Mouse (Mus musculus): ENCODE measurements around the gene Cox8b. TPM values are rescaled to one million over a fixed set of nuclear protein-coding genes. Genes with fewer than 3 reads are reported as not detected.

Cox8b gene
- not detected in 2 replicates for polyA plus RNA-seq (2016; fragmentation: Nextera tagmentation; extraction: Ambion mirVana)

DNA sequence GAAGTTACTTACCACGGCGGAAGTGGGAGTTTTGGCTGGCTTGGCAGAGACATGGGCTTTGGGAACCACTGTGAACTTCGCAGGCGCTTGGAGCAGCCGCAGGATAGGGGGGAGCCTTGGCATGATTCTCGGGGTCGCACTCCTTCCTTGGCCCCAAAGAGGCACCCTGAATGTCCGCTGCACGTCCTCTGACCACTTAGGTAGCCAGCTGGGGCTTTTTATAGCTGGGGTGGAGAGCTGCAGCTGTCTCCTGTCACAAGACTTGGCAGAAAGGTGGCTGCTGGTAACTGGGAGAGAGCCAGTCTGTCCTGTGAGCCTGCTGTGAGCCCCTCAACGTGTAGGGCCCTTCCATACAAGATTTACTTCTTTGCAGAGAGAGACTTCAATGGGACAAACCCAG, at the start of gene Cox8b:
Gene Cox8b (minus strand): TSS at position 227 of the 400 bp plus-strand sequence.
- no peak within 1 kb of the TSS for H3K4me3 ChIP-seq
- no peaks in the 10 kb centered on the region for H3K27me3 ChIP-seq (replicated peaks; ENCODE audit: low read depth, poor library complexity, severe bottlenecking)
- no peaks in the 10 kb centered on the region for H3K9me3 ChIP-seq
- no peak for DNase-seq (ENCODE audit: low spot score)
- peaks cover 43% of the 10 kb centered on the region for H3K36me3 ChIP-seq (replicated peaks)
- H3K27ac ChIP-seq (replicated peaks) = no peak within 1 kb of the TSS
- 82% methylated on average over 10 of the region's 10 CpGs for WGBS
- H3K4me1 ChIP-seq = peaks cover 18% of the 10 kb centered on the region

DNA sequence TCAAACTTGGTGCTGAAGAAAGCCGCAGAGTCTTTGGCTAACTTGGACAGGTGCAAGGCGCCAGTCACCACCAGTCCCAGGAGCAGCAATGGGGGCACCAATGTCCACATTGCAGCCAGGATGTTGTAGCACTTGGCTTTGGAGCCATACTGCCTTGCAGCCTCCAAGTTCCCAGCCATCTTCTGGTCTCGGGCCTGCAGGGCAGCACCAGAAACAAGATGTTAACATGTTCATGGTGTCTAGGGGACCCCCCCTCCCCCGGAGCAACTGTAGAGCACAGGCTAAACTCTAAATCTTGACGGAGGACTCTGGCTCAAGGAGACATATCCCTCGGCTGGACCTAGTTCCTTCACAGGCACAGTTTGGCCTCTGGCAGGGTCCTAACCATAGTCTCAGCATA, 49.0 kb upstream of the Cox8b start:
- no peak overlapping the region for H3K4me3 ChIP-seq
- WGBS = 90% methylated on average over 6 of the region's 6 CpGs
- H3K9me3 ChIP-seq = no peaks in the 10 kb centered on the region
- no peak overlapping the region for H3K27ac ChIP-seq (replicated peaks)
- peaks cover 75% of the 10 kb centered on the region for H3K36me3 ChIP-seq (replicated peaks)
- DNase-seq (ENCODE audit: low spot score) = no peak
- no peaks in the 10 kb centered on the region for H3K27me3 ChIP-seq (replicated peaks; ENCODE audit: low read depth, poor library complexity, severe bottlenecking)
- peaks cover 44% of the 10 kb centered on the region for H3K4me1 ChIP-seq

DNA sequence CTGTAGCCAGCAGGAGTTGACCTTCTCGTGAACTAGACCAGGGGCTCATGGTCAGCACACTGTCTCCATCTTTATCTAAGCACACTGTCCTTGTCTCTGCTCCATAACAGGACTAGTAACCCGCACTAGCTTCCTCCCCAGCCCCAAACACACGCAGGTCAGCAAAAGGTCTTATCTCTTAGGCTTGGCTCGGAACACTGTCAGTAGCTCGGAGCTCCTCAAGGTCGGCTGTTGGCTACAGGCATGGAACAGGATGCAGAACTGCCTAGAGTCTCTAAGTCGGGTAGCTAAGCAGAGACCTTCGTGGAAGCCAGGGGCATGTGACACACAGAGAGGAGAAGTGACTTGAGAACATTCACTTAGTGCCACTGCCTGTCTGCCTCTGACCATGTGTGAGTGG, 47.9 kb upstream of the Cox8b start:
- Histone ChIP-seq H3K27me3 (replicated peaks; ENCODE audit: low read depth, poor library complexity, severe bottlenecking) (no peaks in the 10 kb centered on the region), H3K27ac (replicated peaks) (no peak overlapping the region), H3K4me1 (peaks cover 34% of the 10 kb centered on the region), H3K36me3 (replicated peaks) (peaks cover 73% of the 10 kb centered on the region), H3K4me3 (no peak overlapping the region), H3K9me3 (no peaks in the 10 kb centered on the region)
- WGBS = 91% methylated on average over 8 of the region's 8 CpGs
- DNase-seq (ENCODE audit: low spot score) = no peak

DNA sequence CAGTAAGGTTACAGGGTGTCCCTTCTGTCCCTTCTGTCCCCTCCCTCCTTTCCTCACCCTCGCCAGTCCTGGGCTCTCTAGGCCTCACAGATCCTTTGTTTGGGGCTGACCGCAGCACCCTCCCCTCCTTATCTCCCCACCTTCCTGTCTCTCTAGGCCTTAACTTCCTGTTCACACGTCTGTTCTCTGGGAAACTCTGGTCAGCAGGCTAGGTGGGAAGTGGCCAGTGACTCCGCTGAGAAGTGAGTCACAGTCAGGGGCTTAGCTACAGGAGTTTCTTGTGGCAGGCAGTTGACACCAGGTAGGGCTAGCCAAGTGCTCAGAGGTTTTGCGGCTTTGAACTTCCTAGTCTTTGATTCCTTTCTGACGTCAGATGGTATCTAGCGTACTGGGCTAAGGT, 46.7 kb upstream of the Cox8b start:
- DNase-seq (ENCODE audit: low spot score) = no peak
- no peak overlapping the region for H3K4me3 ChIP-seq
- peaks cover 34% of the 10 kb centered on the region for H3K4me1 ChIP-seq
- H3K9me3 ChIP-seq = no peaks in the 10 kb centered on the region
- peaks cover 62% of the 10 kb centered on the region for H3K36me3 ChIP-seq (replicated peaks)
- H3K27me3 ChIP-seq (replicated peaks; ENCODE audit: low read depth, poor library complexity, severe bottlenecking) = no peaks in the 10 kb centered on the region
- 68% methylated on average over 7 of the region's 7 CpGs for WGBS
- H3K27ac ChIP-seq (replicated peaks) = no peak overlapping the region

DNA sequence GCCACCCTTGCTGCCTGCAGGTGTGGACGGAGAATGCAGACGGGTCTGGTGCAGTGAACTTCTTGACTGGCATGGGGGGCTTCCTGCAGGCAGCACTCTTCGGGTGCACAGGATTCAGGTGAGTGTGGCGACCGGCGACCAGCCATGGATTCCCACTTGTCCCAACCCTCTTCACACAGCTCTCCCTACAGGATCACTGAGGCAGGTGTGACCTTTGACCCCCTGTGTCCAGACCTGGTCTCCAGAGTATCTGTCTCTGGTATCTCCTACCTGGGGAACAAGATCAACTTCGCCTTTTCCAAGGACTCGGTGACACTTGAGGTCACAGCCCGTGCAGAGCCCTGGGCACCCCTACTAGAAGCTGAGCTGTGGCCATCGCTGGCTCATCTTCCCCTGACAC, 46.1 kb upstream of the Cox8b start:
- DNase-seq (ENCODE audit: low spot score) = no peak
- Histone ChIP-seq H3K27me3 (replicated peaks; ENCODE audit: low read depth, poor library complexity, severe bottlenecking) (no peaks in the 10 kb centered on the region), H3K9me3 (no peaks in the 10 kb centered on the region), H3K36me3 (replicated peaks) (peaks cover 62% of the 10 kb centered on the region), H3K4me3 (no peak overlapping the region), H3K27ac (replicated peaks) (no peak overlapping the region), H3K4me1 (peaks cover 31% of the 10 kb centered on the region)
- WGBS = 92% methylated on average over 10 of the region's 10 CpGs

DNA sequence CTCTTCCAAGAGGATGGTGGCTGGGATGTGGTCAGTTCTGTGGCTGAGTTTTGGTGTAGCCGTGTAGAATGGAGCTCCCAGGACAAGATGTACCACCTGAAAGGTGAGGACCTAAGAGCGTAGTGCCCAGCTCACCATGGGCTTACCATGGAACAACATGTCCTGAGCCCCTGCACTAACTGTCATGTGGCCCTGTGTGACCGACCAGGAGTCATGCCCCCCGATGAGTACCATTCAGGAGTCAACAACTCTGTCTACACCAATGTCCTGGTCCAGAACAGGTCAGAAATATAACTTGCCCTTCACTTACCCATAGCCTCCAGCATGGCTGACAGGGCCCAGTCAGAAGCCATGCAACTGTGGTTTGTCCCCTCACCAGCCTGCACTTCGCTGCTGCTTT, 45.0 kb upstream of the Cox8b start:
- Histone ChIP-seq H3K36me3 (replicated peaks) (peaks cover 57% of the 10 kb centered on the region), H3K4me1 (peaks cover 30% of the 10 kb centered on the region), H3K27me3 (replicated peaks; ENCODE audit: low read depth, poor library complexity, severe bottlenecking) (no peaks in the 10 kb centered on the region), H3K4me3 (no peak overlapping the region), H3K9me3 (no peaks in the 10 kb centered on the region), H3K27ac (replicated peaks) (no peak overlapping the region)
- DNase-seq (ENCODE audit: low spot score) = no peak
- WGBS = 89% methylated on average over 5 of the region's 5 CpGs

DNA sequence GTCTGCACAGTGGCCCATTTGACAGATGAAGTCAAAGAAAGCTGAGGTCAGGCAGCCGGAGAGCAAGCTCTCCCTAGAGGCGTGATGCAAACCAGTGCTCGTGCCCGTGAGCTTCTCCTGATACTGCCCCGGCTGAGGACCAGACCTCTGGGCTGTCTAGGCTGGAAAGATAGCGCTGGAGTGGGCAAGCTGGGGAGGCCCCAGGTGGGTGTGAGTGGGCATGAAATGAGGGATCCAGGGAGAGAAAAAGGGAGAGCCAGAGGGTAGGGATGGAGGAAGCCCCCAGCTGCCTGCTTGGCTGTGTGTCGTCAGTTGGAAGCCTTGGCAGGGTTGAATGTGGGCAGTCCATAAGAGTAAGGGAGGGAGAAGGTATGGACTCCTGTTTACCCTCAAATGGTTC, 44.0 kb upstream of the Cox8b start:
- Histone ChIP-seq H3K4me1 (peaks cover 36% of the 10 kb centered on the region), H3K9me3 (no peaks in the 10 kb centered on the region), H3K4me3 (no peak overlapping the region), H3K27ac (replicated peaks) (no peak overlapping the region), H3K27me3 (replicated peaks; ENCODE audit: low read depth, poor library complexity, severe bottlenecking) (no peaks in the 10 kb centered on the region), H3K36me3 (replicated peaks) (peaks cover 47% of the 10 kb centered on the region)
- WGBS = 91% methylated on average over 7 of the region's 7 CpGs
- DNase-seq (ENCODE audit: low spot score) = no peak

DNA sequence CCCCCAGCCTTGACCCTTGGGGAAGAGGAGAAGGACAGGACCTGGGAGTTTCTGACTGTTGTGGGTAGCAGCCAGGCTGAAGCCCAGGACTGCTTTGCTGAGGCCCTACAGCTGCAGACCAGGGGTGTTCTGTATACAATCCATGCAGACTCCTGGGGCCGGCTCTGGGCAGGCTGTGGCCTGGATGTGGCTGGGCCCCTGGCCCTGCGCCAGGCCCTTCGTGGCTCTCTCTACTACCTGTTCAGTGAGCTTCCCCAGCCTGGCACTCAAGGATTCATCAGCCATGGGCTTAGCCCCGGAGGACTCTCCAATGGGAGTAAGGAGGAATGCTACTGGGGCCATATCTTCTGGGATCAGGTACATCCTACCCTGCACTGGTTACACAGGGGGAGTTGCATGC, 43.1 kb upstream of the Cox8b start:
- H3K9me3 ChIP-seq = no peaks in the 10 kb centered on the region
- H3K4me3 ChIP-seq = 0 out of 2 replicates have a peak overlapping the region, but pooled peaks have one; percentile 12
- 95% methylated on average over 4 of the region's 4 CpGs for WGBS
- H3K4me1 ChIP-seq = peaks cover 42% of the 10 kb centered on the region
- peaks cover 38% of the 10 kb centered on the region for H3K36me3 ChIP-seq (replicated peaks)
- DNase-seq (ENCODE audit: low spot score) = no peak
- peak overlapping the region; percentile 87; the same call in 1 of the 2 replicates for H3K27ac ChIP-seq (replicated peaks)
- no peaks in the 10 kb centered on the region for H3K27me3 ChIP-seq (replicated peaks; ENCODE audit: low read depth, poor library complexity, severe bottlenecking)

DNA sequence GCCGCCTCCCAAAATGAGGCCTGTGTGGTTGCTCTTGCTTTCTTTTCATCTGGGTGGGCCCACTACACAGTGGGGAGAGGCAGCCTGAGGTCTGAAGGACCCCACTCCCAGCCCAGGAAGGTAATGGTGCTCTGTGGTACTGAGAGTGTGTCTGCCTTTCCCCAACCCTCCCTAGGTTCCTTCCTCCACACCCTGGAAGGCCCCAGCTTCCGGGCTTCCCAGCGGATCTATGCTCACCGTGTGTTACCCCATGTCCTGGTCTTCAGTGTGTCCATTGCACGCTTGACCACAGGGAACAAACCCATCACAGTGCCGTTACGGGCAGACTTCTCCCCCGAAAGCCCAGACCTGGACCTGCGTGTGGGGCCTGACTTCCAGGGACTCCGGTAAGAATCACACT, 42.6 kb upstream of the Cox8b start:
- H3K27ac ChIP-seq (replicated peaks) = peak overlapping the region; percentile 87; the same call in 1 of the 2 replicates
- DNase-seq (ENCODE audit: low spot score) = no peak
- no peaks in the 10 kb centered on the region for H3K27me3 ChIP-seq (replicated peaks; ENCODE audit: low read depth, poor library complexity, severe bottlenecking)
- H3K4me1 ChIP-seq = peaks cover 42% of the 10 kb centered on the region
- peaks cover 33% of the 10 kb centered on the region for H3K36me3 ChIP-seq (replicated peaks)
- H3K9me3 ChIP-seq = no peaks in the 10 kb centered on the region
- no peak overlapping the region; the same call in 1 of the 2 replicates for H3K4me3 ChIP-seq
- 92% methylated on average over 10 of the region's 10 CpGs for WGBS

DNA sequence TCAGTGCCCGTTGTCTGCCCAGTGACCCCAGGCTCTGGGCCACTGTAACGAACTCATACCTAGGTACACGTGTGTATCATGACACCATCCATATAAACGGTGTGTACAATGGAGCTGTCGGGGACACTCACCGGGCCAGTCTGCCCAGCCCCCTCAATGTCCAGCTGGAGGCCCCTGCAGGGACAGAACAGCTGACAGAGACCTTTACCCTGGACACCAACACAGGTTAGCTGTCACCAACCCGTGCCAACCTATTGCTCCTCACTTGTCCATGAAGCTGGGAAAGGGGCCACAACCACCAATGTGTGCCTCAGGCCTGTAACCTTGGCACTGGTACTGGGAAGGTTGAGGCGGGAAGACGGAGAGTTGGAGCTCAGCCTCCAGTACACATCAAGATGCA, 42.1 kb upstream of the Cox8b start:
- Histone ChIP-seq H3K4me3 (peak overlapping the region; percentile 64), H3K9me3 (no peaks in the 10 kb centered on the region), H3K4me1 (peaks cover 42% of the 10 kb centered on the region), H3K27ac (replicated peaks) (peak overlapping the region; percentile 87), H3K36me3 (replicated peaks) (peaks cover 28% of the 10 kb centered on the region), H3K27me3 (replicated peaks; ENCODE audit: low read depth, poor library complexity, severe bottlenecking) (no peaks in the 10 kb centered on the region)
- DNase-seq (ENCODE audit: low spot score) = no peak
- WGBS = 66% methylated on average over 9 of the region's 9 CpGs

DNA sequence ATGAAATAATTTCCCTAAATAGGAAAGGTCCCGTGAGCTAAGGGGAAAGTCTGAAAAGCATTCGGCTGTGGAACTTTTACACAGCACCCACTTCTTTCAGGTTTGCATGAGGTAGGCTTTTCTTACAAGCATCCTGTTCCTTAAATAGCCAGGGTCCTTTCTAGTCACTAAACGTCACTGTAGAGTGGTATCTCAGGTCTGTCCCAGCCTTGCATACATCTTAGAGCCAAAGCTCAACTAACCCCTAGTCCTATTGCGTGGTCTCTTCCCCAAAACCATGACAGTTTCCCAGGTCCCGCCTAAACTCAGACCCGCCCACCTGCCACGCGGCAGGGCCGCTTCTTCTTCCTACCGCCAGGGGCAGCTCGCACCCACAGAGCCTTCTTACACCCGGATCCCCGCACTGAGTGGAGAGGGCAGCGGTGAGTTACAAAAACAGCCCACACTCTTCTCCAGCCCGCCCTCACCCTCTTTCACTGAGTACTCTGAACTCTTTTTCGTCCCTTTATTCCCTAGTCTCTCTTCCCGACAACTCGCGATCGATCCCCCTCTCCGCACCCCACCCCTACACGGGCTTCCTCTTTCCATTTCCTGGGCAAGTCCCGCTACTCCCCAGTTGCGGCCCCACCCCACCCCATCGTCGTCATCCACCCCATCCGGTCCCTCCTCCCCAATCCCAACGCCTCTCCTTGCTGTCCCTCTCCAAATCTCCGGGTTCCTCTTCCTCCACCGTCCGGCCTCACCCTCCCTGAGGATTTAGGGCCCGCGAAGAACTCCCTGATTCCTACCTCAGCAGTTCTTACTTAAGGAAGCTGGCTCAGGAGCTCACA, 41.2 kb upstream of the Cox8b start, which contains the start of gene Pgghg:
Gene Pgghg (plus strand): TSS at position 170 of the 830 bp plus-strand sequence.
- Histone ChIP-seq H3K4me3 (peak within 1 kb of the TSS; percentile 64), H3K36me3 (replicated peaks) (peaks cover 19% of the 10 kb centered on the region), H3K27ac (replicated peaks) (peak within 1 kb of the TSS; percentile 87), H3K27me3 (replicated peaks; ENCODE audit: low read depth, poor library complexity, severe bottlenecking) (no peaks in the 10 kb centered on the region), H3K9me3 (no peaks in the 10 kb centered on the region), H3K4me1 (peaks cover 42% of the 10 kb centered on the region)
- 4% methylated on average over 33 of the region's 33 CpGs for WGBS
- peak; percentile 91 for DNase-seq (ENCODE audit: low spot score)

DNA sequence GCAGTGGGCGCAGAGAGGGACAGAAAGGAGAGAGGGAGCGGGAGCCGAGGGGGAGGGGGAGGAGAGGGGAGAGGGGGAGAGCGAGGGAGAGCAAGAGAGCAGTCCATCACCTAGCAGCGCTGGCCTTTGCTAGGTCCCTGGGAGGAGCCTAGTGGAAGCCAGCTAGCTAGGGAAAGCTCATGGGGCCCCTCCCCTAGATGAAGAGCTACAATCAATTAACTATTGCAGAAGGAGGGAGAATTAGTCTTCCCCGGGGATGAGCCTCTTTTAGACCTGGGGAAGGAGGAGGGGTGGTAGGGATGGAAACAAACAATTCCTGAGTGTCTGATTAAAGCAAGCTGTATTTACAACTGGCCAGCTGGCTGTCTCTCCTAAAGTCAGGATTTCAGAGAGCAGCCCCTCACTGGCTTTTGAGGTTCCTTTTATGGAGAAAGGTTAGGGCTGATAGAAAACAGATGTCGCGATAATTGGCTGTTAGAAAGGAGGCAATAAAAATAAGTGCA, 39.5 kb upstream of the Cox8b start:
- peak; percentile 78 for DNase-seq (ENCODE audit: low spot score)
- Histone ChIP-seq H3K4me1 (peaks cover 42% of the 10 kb centered on the region), H3K4me3 (peak overlapping the region; percentile 41), H3K27me3 (replicated peaks; ENCODE audit: low read depth, poor library complexity, severe bottlenecking) (peaks cover 9% of the 10 kb centered on the region), H3K9me3 (no peaks in the 10 kb centered on the region), H3K36me3 (replicated peaks) (peaks cover 2% of the 10 kb centered on the region), H3K27ac (replicated peaks) (peak overlapping the region; percentile 75)
- 6% methylated on average over 8 of the region's 8 CpGs for WGBS

DNA sequence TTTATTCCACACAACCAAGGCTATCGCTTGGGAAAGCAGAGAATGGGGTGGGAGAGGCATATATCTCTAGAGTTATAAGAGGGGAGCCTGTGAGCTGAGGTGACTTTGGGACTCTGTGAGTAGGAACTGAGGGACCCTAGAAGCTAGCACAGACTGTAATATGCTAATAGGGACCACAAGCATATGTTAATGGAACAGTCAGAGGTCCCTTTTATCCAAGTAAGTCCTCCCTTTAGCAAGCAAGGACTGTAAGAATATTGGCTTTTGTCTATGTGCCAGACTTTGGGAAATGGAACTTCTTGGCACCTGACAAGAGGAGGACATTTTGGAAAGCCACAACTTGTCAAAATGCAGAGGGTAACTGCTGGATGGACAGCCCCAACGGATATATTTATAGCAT, 38.6 kb upstream of the Cox8b start:
- Histone ChIP-seq H3K36me3 (replicated peaks) (no peaks in the 10 kb centered on the region), H3K4me3 (no peak overlapping the region), H3K27me3 (replicated peaks; ENCODE audit: low read depth, poor library complexity, severe bottlenecking) (peaks cover 9% of the 10 kb centered on the region), H3K27ac (replicated peaks) (peak overlapping the region; percentile 75; the same call in 1 of the 2 replicates), H3K9me3 (no peaks in the 10 kb centered on the region), H3K4me1 (peaks cover 42% of the 10 kb centered on the region)
- DNase-seq (ENCODE audit: low spot score) = no peak
- WGBS = 21% methylated on average over 2 of the region's 2 CpGs

All from embryonic facial prominence, embryonic 10.5 days (tissue).